Mouse (Mus musculus): ENCODE results near the gene Spice1. TPM values are rescaled to one million over a fixed set of nuclear protein-coding genes. Genes with fewer than 3 reads are reported as not detected.

Gene Spice1
- polyA plus RNA-seq, 1 experiment from 2014 or later: 45.7 TPM

DNA sequence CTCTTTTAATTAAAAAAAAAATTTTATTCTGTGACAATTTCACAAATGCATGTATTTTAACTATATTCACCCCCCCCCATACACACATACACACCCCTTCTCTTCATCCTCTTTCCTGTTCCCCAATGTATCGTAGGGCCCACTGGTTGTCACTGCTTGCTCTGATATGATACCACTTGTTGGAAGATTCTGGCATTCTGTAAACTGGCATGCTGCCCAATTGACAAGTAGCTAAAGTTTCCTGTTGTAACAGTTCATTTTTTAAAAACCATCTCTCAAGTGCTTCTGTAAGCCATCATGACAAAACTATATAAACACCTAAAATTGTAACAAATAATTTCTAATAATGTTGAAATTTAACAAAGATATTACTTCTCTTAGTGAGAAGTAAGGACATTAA is 37.3 kb downstream of the Spice1 start:
- 0 out of 2 replicates have a peak, but pooled peaks cover 2% of the 10 kb centered on the region for H3K4me1 ChIP-seq (replicated peaks; ENCODE audit: control insufficient read depth, insufficient read depth, low read length)
- ATAC-seq (replicated peaks; ENCODE audit: low FRiP score) (no peak), DNase-seq (ENCODE audit: low spot score) (no peak)
- no peak overlapping the region for H3K4me2 ChIP-seq (ENCODE audit: low read depth, low read length, severe bottlenecking)
- no peak overlapping the region for H3K27ac ChIP-seq (ENCODE audit: low read depth, low read length)
- H3K9ac ChIP-seq (ENCODE audit: low read length): no peak overlapping the region
- WGBS: 92% methylated on average over 1 of the region's 1 CpGs
- no peak overlapping the region for H3K4me3 ChIP-seq (ENCODE audit: low read depth, low read length)
- H3K9me3 ChIP-seq (ENCODE audit: control insufficient read depth, low read length): no peaks in the 10 kb centered on the region
- H3K27me3 ChIP-seq (ENCODE audit: control insufficient read depth, insufficient read depth, low read length): no peaks in the 10 kb centered on the region
- H3K36me3 ChIP-seq (ENCODE audit: control insufficient read depth, insufficient read depth, low read length): peaks cover 5% of the 10 kb centered on the region; the same call in 1 of the 2 replicates

DNA sequence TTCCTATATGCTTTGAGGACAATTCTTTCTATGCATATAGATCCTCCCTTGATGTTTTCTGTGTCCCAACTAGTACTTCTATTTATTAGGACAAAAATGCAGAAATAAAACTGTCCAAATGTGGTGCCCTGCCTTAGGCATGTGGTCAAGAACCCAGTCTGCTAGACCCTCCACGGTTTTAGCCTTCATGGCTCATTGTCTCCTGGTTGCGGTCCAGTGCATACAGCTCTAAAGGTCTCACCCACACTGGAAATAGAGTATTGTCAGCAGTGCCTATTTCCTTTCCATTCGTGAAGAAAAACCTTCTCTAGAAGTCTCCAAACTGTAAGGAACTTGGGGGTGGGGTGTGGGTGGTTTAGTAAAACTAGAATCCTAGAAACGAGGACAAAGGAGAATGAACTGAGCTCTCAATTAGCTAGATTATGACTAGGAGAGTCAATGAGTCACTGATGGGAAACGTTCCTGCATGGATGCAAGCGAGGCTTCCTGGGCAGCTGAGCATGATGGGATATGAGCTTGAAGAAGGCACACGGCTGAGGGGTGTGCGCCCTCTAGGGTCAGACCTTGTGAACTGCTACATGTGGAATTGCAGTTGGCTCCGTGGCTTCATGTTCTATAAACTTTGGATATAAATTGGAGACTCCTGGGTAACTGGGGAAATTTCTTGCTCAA is 45.1 kb downstream of the Spice1 start:
- H3K27ac ChIP-seq (ENCODE audit: low read depth, low read length): no peak overlapping the region
- H3K4me1 ChIP-seq (replicated peaks; ENCODE audit: control insufficient read depth, insufficient read depth, low read length): peaks cover 10% of the 10 kb centered on the region; the same call in 1 of the 2 replicates
- peaks cover 5% of the 10 kb centered on the region; the same call in 1 of the 2 replicates for H3K36me3 ChIP-seq (ENCODE audit: control insufficient read depth, insufficient read depth, low read length)
- H3K4me3 ChIP-seq (ENCODE audit: low read depth, low read length): no peak overlapping the region
- DNase-seq (ENCODE audit: low spot score) (peak; percentile 74), ATAC-seq (replicated peaks; ENCODE audit: low FRiP score) (no peak)
- WGBS: 41% methylated on average over 9 of the region's 9 CpGs
- no peaks in the 10 kb centered on the region for H3K9me3 ChIP-seq (ENCODE audit: control insufficient read depth, low read length)
- no peak overlapping the region for H3K4me2 ChIP-seq (ENCODE audit: low read depth, low read length, severe bottlenecking)
- no peak overlapping the region for H3K9ac ChIP-seq (ENCODE audit: low read length)
- no peaks in the 10 kb centered on the region for H3K27me3 ChIP-seq (ENCODE audit: control insufficient read depth, insufficient read depth, low read length)

DNA sequence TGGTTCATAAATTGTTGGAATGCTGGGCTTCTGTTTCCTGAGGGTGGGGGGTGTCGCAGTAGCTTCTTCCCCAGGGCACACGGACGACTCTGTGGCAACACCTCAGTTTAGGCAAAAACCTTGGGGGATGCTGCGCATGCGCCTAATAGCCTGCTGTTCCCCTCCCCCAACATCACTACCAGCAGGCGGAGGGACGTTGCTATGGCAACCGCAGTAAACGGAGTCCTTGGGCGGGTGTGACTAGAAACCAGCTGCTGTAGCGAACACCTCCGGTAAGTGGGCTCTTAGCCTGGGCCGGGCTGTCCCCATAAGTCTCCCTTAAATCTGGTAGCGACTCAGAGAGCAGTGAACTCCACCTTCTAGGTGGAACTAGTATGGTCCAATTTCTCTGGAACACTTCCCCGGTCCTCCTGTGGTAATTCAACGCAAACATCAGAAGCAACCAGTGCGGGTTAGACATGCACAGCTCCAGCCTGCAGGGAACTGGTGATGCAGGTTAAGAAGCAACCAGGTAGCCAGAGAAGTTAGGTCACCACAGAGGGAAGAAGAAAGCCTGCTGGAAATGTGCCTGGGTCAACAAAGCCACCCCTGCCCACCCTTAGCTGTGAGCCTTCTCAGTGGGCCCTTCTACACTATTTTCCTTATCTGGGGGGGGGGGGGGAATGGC is 47.8 kb downstream of the Spice1 start, which contains the start of gene Cfap44:
Cfap44 (plus strand) TSS at position 220 of the 667 bp plus-strand sequence.
- H3K4me2 ChIP-seq (ENCODE audit: low read depth, low read length, severe bottlenecking): peak within 1 kb of the TSS; percentile 48
- DNase-seq (ENCODE audit: low spot score): peak; percentile 94
- ATAC-seq (replicated peaks; ENCODE audit: low FRiP score): peak; percentile 93
- H3K9ac ChIP-seq (ENCODE audit: low read length): peak within 1 kb of the TSS; percentile 50; the same call in 1 of the 2 replicates
- no peaks in the 10 kb centered on the region for H3K27me3 ChIP-seq (ENCODE audit: control insufficient read depth, insufficient read depth, low read length)
- H3K4me1 ChIP-seq (replicated peaks; ENCODE audit: control insufficient read depth, insufficient read depth, low read length): peaks cover 10% of the 10 kb centered on the region; the same call in 1 of the 2 replicates
- H3K9me3 ChIP-seq (ENCODE audit: control insufficient read depth, low read length): no peaks in the 10 kb centered on the region
- no peaks in the 10 kb centered on the region for H3K36me3 ChIP-seq (ENCODE audit: control insufficient read depth, insufficient read depth, low read length)
- WGBS: 2% methylated on average over 17 of the region's 17 CpGs
- H3K27ac ChIP-seq (ENCODE audit: low read depth, low read length): no peak within 1 kb of the TSS
- H3K4me3 ChIP-seq (ENCODE audit: low read depth, low read length): peak within 1 kb of the TSS; percentile 22; the same call in 1 of the 2 replicates

DNA sequence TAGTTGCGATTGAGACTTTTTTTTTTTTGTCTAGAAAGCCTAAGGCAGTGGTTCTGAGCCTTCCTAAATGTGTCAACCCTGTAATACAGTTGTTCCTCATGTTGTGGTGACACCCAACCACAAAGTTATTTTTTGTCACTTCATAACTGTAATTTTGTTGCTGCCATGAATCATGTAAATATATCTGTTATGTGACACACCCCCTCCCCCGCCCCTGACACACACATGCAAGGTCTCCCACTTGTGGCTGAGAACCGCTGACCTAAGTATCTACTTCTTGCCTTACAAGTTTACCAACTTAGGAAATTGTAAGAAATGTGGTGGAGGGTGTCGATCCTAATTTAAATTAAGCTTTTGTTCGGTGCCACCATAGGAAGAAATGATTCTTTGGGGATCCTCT is 58.0 kb downstream of the Spice1 start:
- DNase-seq (ENCODE audit: low spot score) (no peak), ATAC-seq (replicated peaks; ENCODE audit: low FRiP score) (no peak)
- no peaks in the 10 kb centered on the region for H3K27me3 ChIP-seq (ENCODE audit: control insufficient read depth, insufficient read depth, low read length)
- no peak overlapping the region for H3K27ac ChIP-seq (ENCODE audit: low read depth, low read length)
- H3K4me1 ChIP-seq (replicated peaks; ENCODE audit: control insufficient read depth, insufficient read depth, low read length): no peaks in the 10 kb centered on the region
- H3K9me3 ChIP-seq (ENCODE audit: control insufficient read depth, low read length): no peaks in the 10 kb centered on the region
- no peak overlapping the region for H3K9ac ChIP-seq (ENCODE audit: low read length)
- H3K4me2 ChIP-seq (ENCODE audit: low read depth, low read length, severe bottlenecking): no peak overlapping the region
- no peaks in the 10 kb centered on the region for H3K36me3 ChIP-seq (ENCODE audit: control insufficient read depth, insufficient read depth, low read length)
- WGBS: 94% methylated on average over 5 of the region's 5 CpGs
- no peak overlapping the region for H3K4me3 ChIP-seq (ENCODE audit: low read depth, low read length)

DNA sequence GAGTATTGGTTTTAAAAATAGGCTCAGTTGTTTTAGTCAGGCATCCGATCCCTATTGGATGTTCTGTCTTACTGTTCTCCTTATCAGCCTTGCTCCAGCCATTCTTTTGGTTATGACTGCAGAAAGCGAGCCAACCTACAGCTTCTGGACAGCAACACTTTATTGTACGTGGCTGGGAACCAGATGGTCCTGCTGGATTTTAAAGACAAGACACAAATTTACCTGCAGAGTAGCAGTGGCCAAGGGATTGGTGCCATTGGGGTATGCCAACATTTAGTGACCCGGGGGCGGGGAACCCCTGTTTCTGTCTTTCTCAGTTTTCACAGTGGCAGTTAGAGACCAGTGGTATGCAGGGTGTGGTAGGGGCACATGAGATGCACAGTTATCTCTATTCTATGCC is 60.3 kb downstream of the Spice1 start:
- no peak overlapping the region for H3K4me2 ChIP-seq (ENCODE audit: low read depth, low read length, severe bottlenecking)
- no peaks in the 10 kb centered on the region for H3K4me1 ChIP-seq (replicated peaks; ENCODE audit: control insufficient read depth, insufficient read depth, low read length)
- 93% methylated on average over 5 of the region's 5 CpGs for WGBS
- ATAC-seq (replicated peaks; ENCODE audit: low FRiP score) (no peak), DNase-seq (ENCODE audit: low spot score) (no peak)
- no peaks in the 10 kb centered on the region for H3K36me3 ChIP-seq (ENCODE audit: control insufficient read depth, insufficient read depth, low read length)
- H3K9me3 ChIP-seq (ENCODE audit: control insufficient read depth, low read length): no peaks in the 10 kb centered on the region
- H3K9ac ChIP-seq (ENCODE audit: low read length): no peak overlapping the region
- H3K27ac ChIP-seq (ENCODE audit: low read depth, low read length): no peak overlapping the region
- no peak overlapping the region for H3K4me3 ChIP-seq (ENCODE audit: low read depth, low read length)
- H3K27me3 ChIP-seq (ENCODE audit: control insufficient read depth, insufficient read depth, low read length): no peaks in the 10 kb centered on the region

DNA sequence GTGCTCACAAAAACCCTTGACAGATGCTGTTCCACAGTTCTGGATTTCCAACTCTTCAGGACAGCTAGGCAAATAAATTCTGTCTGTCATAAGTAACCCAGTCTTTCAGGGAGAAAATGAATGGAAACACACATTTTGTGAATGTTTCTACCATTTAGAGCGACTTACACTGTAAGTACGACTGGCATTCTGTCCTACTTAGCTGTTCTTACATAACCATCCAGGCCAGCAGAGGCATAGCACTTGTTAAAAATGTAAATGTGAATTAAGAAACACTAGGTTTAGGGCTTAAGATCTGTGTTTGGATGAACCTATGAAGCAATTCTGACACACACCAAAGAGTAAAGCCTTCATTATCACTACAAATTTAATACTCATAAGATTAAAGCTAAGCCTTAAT is 61.4 kb downstream of the Spice1 start:
- Histone ChIP-seq H3K27ac (ENCODE audit: low read depth, low read length) (no peak overlapping the region), H3K27me3 (ENCODE audit: control insufficient read depth, insufficient read depth, low read length) (no peaks in the 10 kb centered on the region), H3K9me3 (ENCODE audit: control insufficient read depth, low read length) (no peaks in the 10 kb centered on the region), H3K36me3 (ENCODE audit: control insufficient read depth, insufficient read depth, low read length) (no peaks in the 10 kb centered on the region), H3K4me1 (replicated peaks; ENCODE audit: control insufficient read depth, insufficient read depth, low read length) (no peaks in the 10 kb centered on the region), H3K4me3 (ENCODE audit: low read depth, low read length) (no peak overlapping the region), H3K9ac (ENCODE audit: low read length) (no peak overlapping the region), H3K4me2 (ENCODE audit: low read depth, low read length, severe bottlenecking) (no peak overlapping the region)
- no peak for ATAC-seq (replicated peaks; ENCODE audit: low FRiP score)
- 85% methylated on average over 2 of the region's 2 CpGs for WGBS
- no peak for DNase-seq (ENCODE audit: low spot score)

DNA sequence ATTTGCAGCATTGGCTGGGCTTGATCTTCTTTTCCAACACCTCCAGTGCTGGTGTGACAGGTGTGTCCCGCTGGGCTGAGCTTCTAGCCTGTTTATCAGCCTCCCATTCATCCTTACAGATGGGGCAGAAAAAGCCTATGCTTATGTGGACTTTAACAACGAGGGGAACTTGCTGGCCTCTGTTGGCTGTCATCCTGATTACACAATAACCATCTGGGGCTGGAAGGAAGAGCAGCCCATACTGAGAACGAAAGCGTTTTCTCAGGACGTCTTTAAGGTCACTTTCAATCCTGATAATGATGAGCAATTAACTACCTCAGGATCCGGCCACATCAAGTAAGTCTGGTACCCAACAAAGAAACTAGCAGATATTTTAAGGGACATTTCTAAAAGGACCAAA is 63.3 kb downstream of the Spice1 start:
- Histone ChIP-seq H3K4me2 (ENCODE audit: low read depth, low read length, severe bottlenecking) (no peak overlapping the region), H3K9me3 (ENCODE audit: control insufficient read depth, low read length) (no peaks in the 10 kb centered on the region), H3K9ac (ENCODE audit: low read length) (no peak overlapping the region), H3K4me3 (ENCODE audit: low read depth, low read length) (no peak overlapping the region), H3K4me1 (replicated peaks; ENCODE audit: control insufficient read depth, insufficient read depth, low read length) (no peaks in the 10 kb centered on the region), H3K27ac (ENCODE audit: low read depth, low read length) (no peak overlapping the region), H3K36me3 (ENCODE audit: control insufficient read depth, insufficient read depth, low read length) (no peaks in the 10 kb centered on the region), H3K27me3 (ENCODE audit: control insufficient read depth, insufficient read depth, low read length) (no peaks in the 10 kb centered on the region)
- 76% methylated on average over 6 of the region's 6 CpGs for WGBS
- ATAC-seq (replicated peaks; ENCODE audit: low FRiP score) (no peak), DNase-seq (ENCODE audit: low spot score) (no peak)

DNA sequence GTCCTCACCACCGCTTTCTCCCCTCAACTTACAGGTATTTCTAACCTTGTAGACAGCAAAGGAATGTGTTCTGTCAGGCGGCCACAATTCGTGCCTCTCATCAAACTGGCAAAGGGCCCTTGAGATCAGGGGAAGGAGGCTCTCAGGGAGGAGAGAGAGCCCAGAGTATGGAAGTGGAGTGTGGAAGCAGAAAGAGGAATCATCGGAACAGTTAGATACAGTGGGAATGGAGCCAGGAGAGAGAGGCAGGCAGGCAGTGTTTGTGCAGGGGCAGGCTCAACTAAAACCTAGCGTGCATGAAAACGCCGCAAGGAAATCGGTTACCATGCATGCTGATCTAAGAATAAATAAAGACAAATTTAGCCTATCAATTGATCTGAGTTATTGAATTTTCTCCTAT is 70.7 kb downstream of the Spice1 start:
- 82% methylated on average over 8 of the region's 8 CpGs for WGBS
- no peak overlapping the region for H3K4me2 ChIP-seq (ENCODE audit: low read depth, low read length, severe bottlenecking)
- no peak overlapping the region for H3K9ac ChIP-seq (ENCODE audit: low read length)
- H3K9me3 ChIP-seq (ENCODE audit: control insufficient read depth, low read length): no peaks in the 10 kb centered on the region
- no peaks in the 10 kb centered on the region for H3K36me3 ChIP-seq (ENCODE audit: control insufficient read depth, insufficient read depth, low read length)
- H3K4me1 ChIP-seq (replicated peaks; ENCODE audit: control insufficient read depth, insufficient read depth, low read length): no peaks in the 10 kb centered on the region
- no peaks in the 10 kb centered on the region for H3K27me3 ChIP-seq (ENCODE audit: control insufficient read depth, insufficient read depth, low read length)
- DNase-seq (ENCODE audit: low spot score) (no peak), ATAC-seq (replicated peaks; ENCODE audit: low FRiP score) (no peak)
- no peak overlapping the region for H3K27ac ChIP-seq (ENCODE audit: low read depth, low read length)
- H3K4me3 ChIP-seq (ENCODE audit: low read depth, low read length): no peak overlapping the region

Measured in forebrain, embryonic 11.5 days (tissue).